Mouse (Mus musculus) left cerebral cortex, adult 18-20 months (tissue): ENCODE results near the gene Zdhhc7. TPM values are rescaled to one million over a fixed set of nuclear protein-coding genes. Genes with fewer than 3 reads are reported as not detected.

Experiments used
- DNase-seq, 2 experiments: peaks; one replicate each; pipeline ENCODE4 v3.0.0; 2021 to 2022; ENCODE audit warnings: low spot score in 2 of 2, mixed read lengths in 1 of 2
- total RNA-seq, 2 experiments: library from RNA; stranded (reverse); gene quantifications; 2 replicates each; pipeline ENCODE4 v1.2.3; 2021

The Zdhhc7 gene
- total RNA-seq, 2 experiments from 2014 or later = 37.3 to 37.9 TPM

DNA sequence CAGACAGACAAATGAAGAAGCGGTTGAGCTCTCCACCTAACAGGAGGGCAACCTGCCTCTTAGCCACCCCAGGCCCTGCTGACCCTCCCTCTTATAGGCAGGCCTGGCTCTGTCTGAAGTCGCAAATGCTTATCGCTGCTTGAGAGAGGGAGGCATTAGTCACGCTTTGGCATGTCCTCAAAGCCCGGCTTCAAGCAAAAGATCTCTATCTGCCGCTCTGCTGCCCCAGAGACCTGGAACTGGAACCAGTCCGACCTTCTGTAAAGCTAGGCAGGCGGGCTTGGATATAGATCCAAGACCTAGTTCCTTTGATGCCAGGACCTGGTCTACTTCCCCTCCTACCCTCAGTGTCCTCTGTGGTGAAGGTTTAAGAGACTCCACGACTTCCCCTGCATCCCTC is 29.0 kb downstream of the Zdhhc7 start:
- DNase-seq = no peak

DNA sequence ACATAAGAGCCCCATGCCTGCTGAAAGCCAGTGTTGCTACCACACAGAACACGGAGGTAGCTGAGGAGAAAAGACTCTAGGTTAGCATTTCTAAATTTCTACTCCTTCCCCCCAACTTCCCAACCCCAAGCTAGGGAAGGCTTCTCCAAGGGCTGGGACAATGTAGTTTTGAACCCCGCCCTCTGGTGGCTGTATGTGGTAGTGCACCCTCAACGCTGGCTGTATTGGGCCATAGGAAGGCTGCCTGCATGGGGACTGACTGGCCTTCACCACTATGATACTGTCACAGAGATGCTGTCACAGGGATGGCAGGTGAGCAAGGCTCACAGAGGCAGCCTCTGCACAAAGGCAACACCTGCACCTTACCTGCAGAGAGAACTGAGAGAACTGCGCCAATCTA is 29.6 kb downstream of the Zdhhc7 start:
- peak; percentile 70 to 83 for DNase-seq

DNA sequence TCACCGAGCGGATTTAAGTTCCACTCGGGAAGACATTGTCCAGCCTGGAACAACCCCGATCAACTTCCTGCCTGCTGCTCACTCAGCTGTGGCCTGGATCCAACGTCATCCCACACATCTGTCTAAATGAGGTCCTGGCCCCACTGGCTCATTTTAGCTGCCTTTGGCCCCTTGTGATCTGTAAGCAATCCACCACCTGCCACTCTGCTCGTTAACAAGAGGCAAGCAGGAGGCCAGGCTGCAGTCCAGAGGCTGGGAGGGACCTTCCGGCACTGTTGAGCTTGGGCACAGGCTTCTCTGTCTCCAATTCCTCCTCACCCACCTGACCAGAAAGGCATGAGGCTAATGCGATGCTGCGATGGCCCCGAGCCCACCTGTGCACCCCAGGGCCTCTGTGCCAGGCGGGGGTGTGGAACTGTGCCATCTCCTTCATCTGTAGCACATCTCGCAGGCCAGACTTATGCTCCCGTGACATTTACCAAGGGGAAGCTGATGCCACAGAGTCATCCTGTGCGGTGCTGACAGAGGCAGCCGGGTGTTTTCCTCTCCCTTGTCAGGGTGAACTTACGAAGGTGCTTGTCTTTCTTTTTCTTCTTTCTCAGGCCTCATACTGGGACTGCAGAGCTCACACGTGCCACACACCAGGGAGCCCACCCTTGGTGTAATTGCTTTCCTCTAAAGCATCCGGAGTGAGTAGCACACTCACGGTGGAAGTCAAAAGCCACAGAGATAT is 33.2 kb downstream of the Zdhhc7 start:
- no peak for DNase-seq

DNA sequence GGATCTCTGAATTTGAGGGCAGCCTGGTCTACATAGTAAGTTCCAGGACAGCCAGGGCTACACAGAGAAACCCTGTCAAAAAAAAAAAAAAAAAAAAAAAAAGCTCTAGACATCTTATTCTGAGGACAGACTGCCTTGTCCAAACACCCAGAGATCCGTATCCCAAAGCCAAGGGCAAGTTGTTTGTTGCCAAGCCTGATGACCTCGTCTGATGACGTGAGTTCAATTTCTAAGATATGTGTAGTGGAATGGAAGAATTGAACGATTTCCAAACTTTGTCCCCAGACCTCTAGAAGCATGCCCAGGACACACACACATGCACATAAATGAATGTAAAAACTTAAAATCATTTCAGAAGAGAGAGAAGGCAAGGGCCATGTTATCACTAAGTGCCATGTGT is 35.1 kb downstream of the Zdhhc7 start:
- no peak for DNase-seq

DNA sequence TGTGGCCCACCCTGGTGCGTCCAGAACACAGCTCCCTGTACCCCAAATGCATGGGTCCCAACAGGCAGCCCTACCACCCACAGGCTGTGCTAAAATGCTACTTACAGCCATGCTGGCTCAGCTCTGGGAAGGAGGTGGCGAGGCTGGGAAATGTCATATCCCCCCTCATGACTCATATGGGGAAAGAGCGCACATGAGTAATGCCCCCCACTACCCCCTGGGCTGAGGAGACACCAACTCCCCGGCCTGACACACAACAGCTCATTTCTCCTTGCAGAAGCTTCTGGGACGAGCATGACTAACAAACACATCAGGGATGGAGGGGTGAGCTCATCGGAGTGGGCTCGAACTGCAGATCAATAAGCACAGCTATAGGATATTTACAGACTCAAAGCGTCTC is 35.7 kb downstream of the Zdhhc7 start:
- no peak for DNase-seq

DNA sequence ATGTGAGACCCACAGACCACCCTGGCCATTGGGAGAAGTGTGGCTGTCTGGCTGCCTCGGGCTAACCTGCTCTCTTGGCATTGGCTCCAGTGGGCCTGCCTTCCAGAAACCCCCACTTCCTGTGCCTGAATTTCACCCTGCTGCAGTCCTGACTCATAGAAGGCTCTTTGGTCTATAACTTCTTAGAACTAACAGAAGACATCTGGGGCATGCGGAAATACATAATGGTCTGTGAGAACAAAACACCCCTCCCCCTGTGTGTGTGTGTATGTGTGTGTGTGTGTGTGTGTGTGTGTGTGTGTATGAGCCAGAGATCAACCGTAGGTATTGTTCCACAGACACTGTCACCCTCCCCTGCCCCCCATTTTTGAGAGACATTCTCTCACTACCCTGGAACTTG is 38.0 kb downstream of the Zdhhc7 start:
- no peak for DNase-seq

DNA sequence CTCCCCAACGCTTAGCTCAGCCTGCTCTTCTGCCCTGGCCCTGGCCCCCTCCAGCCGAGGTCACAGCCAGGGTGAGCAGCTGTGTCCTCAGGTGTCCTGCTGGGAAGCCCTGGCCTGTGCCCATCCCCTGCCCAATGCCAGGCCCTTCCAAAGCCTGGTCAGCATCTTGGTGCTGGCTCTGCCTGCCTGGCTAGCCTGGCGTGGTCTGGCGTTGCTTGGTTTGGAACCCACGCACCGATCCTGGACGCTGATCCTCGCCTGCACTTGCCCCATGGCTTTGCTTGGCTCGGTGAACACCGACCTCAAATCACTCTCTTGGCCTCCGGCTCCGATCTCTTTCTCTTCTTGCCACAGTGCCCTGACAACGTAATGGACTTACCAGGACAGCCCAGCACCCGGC is 38.5 kb downstream of the Zdhhc7 start:
- DNase-seq = no peak

DNA sequence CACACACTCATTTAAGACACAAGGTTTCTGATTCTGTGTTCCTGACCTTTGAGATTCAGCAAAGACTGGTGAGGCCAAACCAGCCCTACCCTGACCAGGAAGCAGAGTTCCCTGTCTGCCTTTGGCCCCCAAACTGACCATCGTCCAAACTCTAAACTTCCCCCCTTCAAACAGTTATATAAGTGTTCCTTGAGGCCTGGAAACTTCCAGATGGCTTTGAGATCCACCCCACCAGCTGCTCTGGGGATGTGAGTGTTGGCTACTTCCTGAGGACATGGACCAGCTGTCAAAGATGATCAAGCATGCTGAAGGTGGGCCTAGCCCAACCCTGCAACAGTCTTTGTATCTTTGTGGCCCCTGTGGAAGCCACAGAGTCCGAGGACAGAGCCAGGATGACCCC is 44.2 kb downstream of the Zdhhc7 start:
- no peak for DNase-seq

DNA sequence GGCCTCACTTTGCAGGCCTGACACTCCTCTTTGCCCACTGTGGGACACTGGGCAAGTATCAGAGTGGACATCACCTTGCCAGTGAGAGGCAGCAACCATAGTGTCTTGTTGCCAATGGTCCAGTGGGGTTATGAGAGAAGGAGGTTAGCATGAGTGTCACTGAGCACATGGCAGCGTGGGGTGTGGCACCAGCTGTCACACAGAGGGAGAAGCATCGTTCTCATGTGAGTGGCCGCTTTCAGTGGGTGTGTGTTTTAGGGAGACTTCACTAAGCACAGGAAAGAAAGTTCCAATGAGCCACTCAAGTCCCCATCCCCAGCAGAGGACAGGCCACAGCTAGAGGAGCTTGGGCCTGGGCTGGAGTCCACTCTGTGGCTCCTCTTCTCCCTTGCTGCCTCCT is 46.4 kb downstream of the Zdhhc7 start:
- DNase-seq = no peak

DNA sequence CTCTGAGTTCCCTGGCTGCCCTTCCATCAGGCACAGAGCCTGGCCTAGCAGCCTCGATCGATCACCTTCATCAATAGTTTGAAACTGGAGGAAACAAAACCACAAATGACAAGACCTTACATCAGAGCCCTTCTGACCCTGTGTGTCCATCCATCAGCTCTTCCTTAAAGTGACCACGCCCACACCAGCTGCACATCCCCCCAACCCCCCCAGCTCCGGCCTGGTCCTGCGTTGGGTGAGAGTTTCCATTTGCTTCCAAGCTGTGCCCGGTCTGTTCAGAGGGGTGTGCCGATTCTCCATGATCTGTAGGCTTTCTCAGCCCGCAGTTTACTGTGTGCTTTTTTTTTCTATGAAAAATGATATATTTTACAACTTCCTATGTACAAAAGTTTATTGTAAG is 49.0 kb downstream of the Zdhhc7 start:
- DNase-seq = no peak

DNA sequence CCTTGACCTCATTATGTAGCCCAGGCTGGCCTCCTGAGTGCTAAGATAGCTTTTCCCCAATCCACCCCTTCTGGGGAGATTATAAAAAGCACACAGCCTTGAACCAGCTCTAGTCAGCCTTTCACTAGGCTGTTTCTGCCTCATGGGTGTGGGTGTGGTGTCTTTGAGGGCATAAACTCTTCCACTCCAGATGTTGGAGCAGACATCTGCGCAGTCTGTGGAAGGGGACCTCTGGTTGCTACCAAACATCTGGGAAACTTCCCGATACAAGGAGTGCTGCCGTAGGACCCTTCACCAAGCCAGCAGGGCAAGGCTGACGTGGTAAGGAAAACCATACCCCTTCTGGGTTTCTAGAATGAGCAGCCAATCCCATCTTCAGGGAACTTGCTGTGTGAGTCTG is 49.4 kb downstream of the Zdhhc7 start:
- DNase-seq = no peak

DNA sequence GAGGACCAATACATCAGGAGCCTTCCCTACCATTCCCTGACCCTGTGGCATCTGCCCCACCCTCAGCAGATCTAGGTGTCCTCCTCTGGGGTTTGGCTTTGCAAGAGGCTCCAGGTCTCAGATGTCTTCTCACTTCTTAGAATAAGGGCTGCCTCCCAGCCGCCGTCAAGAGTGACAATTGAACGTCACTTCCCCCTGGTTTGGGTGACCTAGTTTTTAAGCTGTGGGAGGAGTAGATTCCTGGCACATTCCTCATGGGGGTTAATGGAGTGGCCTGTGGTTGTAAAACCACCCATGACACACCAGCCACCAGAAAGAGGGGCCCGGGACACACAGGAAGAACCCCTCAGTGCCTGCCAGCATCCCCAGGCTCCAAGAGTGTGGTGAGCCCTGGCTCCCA is 50.3 kb downstream of the Zdhhc7 start:
- DNase-seq = no peak

DNA sequence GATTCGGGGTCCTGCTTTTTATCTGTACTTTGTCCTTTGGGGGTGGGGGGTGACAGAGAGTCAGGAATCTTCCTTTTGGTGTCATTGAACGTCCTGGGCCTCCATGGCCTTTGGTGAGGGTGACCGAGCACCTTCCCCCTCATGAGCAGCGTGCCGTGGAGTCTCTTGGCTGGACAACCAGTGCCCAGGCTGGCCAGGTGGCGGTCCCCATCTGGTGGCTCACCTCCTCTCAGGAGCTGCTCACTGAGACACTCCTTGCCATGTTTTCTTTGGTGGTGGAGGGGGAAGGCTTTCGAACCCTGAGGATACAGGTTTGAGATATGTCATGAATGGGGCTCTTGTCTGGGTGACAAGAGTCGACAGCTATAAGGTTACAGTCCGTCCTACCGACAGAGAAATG is 50.9 kb downstream of the Zdhhc7 start:
- DNase-seq = no peak

DNA sequence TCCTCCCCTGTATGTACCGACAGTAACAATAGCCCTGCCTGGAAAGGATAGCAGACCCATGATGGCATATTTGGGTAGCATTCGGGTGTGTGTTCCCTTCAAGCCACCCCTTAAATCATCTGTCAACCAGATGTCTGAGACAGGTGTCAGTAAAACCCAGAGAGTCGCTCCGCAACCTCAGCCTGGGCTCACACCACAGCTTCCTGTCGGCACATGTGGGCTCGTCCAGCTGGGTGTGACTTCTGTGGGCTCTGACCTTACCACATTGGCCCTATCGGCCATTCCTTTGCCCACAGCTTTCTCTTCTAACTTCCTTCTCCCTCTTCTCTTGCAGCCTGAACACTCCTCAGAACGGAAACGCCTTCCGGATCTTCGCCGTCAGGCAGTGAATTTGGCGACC is 51.3 kb downstream of the Zdhhc7 start:
- no peak for DNase-seq

DNA sequence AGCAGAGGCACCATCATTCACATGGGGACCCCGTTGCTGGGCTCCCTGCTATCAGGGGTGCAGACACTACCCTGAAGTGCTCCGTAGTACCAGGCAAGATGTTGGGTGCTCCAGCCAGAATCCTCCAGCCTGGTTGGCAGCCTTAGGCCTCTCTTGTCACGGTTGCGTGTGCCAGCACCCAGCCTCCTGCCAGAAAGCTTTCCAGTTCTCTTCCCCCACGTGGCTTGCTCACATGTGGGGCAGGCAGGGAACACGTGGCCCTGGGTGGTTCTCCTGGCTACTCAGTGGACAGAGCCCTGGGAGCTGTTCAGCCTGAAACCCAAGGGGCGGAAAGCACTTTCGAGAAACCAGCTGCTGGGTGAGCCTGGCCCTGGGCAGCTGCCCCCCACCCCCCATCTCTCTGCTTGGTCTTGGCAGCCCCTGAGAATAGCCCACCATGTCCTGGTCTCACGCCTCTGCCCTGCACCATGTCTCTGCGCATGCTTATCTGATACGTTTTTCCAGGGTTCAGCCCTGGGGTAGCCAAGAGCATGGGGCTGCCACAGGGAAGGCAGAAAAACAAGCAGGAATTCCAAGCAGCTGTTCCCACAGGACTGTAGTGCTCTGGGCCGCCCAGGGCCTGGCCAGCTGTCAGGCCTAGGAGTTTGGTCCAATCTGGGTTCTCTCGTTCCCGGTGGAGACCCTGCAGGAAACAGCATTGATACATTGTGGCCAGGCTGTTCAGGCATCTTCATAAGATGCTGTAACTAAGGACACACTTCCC is 54.8 kb downstream of the Zdhhc7 start:
- DNase-seq = peak; percentile 79 to 90

DNA sequence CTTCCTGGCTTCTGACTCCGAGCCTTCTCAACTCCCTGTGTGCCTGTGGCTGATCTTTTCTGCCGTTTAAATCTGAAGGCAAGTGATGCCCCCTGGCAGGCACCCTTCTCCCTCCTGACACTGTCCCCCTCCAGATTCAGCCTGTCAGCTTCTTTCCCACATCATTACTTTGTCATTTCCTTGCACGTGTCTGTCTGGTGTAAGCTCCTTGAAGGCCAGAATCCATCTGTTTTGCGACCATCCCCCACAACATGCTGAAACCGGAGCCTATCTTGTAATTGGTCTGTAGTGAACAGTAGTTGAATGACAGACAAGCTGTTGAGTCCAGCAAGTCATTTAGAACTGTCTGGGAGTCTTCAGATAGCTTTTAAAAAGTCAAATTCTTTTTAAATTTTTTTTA is 55.8 kb downstream of the Zdhhc7 start:
- DNase-seq = no peak

DNA sequence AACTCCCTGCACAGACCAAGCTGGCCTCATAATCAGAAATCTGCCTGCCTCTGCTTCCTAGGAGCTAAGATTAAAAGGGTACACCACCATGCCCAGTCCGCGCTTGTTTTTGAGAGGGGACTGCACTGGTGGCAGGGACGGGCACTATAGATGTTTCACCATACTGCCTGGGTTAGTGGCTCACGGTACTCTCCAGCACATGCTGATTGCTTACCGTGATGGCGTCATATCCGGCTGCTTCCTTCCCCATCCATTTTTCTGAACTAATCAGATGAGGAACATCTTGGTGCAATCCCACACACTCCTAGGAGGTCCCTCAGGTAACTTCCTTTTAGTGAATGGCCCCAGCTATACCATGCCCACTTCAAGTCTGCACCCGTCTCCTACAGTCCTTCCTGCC is 56.4 kb downstream of the Zdhhc7 start:
- no peak for DNase-seq

DNA sequence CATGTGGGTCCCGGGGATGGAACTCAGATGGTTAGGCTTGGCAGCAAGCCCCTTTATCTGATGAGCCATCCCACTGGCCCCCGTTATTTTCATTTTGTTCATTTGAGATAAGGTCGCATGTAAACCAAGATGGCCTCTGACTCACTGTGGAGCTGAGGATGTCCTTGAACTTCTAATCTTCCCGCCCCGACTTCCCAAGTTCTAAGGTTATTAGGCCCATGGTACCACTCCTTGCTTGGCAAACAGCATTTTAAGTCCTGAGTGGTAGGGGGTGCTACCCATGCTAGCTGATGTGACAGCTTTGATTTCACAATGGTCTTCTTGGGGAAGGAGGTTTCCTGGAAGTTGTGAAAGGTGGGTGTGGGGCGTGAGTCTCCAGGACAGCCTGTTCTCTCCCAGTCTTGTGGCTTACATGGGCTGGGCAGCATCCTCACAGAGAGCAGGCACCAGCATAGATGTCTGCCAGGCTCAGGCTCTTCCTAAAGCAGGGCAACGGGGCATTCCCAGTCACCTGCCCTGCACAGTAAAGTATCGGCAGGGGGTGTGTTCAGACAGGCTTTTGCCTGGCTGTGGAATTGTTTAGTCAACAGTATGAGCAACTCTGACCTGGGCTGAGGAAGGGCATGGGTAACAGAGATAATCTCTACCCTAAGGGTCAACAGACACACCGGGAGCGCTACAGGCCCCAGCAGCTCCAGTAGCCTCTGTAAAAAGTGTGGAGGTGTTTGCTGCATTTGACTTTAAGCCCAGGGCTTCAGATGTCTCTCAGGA is 58.6 kb downstream of the Zdhhc7 start:
- no peak for DNase-seq

DNA sequence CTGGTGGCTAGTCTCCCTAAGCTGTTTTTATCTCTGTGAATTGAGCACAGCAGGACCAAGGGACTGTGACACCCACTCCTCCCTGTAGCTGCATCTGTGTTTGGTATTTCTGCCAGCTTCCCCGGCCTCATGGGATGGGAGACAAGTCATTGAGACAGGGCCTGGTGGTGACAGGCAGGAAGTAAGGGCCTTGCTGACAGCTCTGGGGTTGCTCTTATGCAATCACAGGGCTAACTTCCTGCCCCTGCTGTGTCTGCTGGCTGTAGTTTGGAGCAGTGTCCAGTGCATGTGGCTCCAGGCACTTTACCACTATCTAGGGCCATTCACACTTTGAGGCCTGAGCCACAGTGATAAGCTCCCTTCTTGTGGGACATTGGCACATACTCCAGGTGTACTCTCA is 60.4 kb downstream of the Zdhhc7 start:
- DNase-seq = peak; percentile 17 to 56

DNA sequence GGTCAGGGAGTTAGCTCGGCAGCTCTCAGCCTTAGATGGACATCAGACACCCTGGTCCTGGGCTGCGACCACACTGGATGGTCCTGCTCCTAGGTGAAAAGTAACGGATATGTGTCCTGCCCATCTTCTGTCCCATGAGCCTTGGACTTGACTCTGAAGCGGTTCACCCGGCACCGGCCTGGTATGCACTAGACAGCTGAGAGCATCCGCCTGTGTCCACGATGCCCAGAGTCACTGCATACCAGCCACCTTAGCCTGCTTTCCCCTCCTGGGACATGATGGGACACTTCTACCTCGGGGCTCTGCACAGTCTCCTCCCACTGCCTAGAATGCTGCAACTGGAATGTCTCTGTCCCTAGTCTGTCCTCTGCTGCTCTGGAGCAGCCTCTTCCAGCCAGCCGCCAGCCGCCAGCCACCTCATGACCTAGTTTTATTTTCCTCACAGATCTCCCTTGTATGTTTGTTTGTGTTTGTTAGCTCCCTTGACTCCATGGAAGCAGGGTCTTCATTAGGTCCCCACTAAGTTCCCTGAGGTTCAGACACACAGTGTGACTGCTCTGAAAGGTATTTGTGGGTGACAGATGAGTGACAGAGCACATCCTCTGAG is 61.9 kb downstream of the Zdhhc7 start:
- no peak for DNase-seq

DNA sequence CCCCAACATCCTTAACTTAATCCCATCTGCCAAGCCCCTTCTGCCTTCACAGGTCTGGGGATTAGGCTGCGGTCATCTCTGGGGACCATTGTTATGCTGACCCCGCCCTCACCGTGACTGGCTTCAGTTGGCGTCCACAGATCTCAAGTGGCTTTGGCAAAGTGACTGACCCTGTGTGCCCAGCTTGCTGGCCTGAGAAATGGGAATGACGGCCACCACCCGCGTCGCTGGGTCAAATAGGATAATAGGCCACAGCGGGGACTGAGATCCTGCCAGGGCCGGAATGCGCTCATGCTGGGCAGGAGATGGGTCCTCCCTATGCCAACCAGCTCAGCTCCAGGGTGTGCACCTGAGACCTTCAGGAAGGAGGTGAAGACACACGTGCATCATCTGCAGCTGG is 62.5 kb downstream of the Zdhhc7 start:
- DNase-seq = no peak

DNA sequence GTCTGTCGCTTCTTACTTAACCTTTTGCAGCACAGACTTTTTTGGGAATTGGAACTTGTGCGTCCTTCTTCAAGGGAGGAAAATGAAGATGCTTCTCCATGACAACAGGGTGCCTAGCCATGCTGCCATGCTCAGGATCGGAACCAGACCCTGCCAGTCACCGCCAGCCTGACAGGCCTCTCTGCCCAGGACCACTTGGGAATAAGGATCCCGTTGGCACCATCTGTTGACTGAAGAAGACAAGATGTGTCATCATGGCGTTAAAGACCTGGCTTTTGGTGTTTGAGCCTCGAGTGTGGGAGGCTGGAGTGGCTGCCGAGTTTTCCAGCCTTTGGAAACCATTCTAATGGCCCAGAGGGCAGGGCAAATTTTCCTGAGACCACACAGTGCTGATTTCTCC is 63.7 kb downstream of the Zdhhc7 start:
- DNase-seq = no peak
